Mouse (Mus musculus) B cell, adult 2 months (primary cell): ENCODE data around the gene Tmem121.
A peak's percentile ranks its signal among the peaks of the same experiment; 100 is the strongest.

Source experiments
- DNase-seq, 2 experiments: peaks; one replicate each; pipeline ENCODE4 v3.0.0; 2022

Tmem121 gene

DNA sequence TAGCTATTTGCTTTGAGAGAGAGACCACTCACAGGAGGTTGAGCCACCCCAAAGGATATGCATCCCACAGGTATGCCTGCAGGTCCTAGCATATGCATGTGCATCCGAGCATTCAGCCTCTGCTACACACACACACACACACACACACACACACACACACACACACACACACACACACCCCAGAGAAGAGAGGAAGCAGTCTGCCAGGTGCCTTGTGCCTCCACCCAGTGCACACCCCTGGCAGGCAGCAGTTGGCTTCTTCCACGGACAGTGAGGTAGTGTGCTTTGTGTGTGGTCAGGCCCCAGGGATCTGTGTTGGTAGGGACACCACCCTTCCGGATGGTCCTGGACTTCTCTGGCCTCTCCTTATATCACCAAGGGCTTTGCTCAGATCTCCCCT lies 35.8 kb upstream of the Tmem121 start:
- peak; percentile 59 to 61 for DNase-seq

DNA sequence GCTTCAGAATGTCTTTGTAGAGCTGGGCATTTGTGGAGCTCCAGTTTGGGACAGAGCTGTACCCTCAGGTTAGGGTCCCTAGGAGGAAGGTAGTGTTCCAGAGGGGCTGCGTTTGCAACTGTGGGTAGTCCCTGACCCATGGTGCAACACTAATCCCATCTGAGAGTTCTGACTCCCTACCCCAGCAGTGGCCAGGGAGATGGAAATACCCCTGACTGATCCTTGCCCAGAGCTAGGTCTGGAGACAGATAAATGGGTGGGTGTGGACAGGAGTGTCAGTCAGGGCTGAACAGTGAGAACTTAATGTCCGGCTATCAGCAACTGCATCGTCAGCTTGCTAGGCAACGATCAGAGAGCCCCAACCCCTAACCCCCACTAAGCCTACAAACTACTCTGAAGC lies 35.1 kb upstream of the Tmem121 start:
- DNase-seq: peak in 1 of 2 experiments; percentile 7

DNA sequence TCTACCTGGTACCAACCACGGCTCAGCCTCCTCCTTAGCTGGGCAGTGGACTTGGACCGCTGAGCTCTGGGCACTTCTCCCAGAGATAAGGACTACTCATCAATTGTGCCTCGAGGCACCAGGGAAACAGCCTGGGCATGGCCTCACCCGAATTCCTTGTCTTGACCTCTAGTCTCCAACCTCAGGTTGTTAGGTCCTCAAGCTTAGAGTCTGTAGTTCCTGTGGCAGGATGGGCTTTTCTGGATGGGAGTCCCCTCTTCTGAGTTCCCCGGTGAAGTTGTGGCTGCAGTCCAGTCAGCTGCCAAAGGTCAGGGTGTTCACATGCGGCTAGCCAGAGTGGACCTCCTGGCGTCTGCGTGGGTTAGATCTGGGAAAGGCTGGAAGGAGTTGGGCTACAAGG lies 34.7 kb upstream of the Tmem121 start:
- peak; percentile 13 to 24 for DNase-seq

DNA sequence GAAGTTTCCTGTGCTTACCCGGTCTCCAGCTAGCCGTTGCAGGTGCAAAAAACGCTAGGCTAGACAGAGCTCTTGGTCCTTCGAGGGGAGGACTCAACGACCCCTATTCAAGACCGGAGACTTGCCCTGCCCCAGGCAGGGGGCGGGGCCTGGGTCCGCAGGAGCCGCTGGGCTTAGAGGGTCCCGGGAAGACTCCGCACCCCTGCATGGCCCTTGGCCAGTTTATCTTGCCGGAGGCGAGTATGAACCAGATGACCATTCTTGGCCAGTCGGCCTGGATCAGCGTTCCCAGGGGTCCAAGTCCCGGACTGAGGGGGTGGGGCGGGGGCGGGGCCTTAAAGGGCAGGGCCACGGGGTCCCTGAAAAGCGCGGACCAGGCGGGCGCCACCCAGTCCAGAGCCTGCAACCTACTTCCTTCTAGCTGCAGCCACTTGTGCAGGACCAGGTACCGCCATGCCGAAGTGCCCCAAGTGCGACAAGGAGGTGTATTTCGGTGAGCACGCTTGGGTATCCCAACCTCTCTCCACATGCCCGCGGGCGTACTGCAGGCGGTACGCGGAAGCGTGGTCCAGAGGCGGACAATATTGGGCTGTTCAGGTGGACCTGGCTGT lies 34.0 kb upstream of the Tmem121 start:
- peak; percentile 64 to 68 for DNase-seq

DNA sequence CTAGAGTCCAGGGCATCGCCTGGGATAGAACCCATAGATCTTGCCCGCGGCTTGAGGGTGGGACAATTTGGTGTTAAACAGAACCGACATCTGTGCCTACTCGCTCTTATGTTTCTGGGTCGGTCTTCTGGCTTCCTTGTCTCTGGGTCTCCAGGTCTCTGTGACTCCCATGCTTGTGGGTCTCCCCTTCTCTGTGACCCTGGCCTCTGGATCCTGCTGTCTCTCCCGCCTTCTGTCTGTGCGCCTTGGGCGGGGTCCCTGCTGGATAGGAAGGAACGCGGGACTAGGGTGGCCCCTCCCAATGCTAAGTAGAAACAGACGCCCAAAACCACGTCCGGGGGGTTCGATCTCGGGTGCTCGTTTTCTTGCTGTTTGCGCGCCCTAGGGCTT lies 33.5 kb upstream of the Tmem121 start:
- peak; percentile 58 to 61 for DNase-seq

DNA sequence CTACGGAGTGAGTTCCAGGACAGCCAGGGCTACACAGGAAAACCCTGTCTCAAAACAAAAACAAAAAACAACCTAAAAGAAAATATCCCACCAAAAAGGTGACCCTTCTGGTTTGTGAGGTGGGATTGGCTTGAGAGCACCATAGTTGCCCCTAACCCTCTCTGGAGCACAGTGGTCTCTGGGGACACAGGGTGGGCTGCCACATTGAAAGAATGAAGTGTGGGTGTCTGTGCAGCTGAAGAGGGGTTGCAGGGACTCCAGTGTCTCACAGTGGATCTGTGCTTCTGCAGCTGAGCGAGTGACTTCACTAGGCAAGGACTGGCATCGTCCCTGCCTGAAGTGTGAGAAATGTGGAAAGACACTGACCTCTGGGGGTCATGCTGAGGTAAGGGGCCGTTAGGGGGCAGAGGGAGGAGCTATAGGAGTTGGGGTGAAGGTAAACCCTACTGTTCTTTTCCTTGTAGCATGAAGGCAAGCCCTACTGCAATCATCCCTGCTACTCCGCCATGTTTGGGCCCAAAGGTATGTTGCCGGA lies 32.7 kb upstream of the Tmem121 start:
- peak in 1 of 2 experiments; percentile 5 for DNase-seq

DNA sequence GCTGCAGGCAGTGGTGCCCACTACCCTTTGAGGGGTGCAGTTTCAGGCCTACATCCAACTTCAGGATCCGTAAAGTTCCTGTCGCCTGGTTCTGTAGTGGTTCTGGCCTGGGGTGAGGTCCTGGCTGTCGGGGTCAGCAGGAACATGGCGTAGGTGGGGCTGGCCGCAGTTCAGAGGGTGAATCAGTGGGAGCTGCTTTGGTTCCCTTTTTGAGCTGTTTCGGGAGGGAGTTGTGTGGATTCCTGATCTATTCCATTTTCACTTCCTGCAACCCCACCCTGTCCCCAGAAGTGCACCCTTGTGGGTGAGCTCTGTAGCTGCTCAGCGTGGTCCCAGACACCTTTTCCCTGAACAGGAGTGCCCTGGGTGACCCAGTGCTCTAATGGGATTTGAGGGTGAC lies 31.8 kb upstream of the Tmem121 start:
- peak; percentile 5 to 7 for DNase-seq

DNA sequence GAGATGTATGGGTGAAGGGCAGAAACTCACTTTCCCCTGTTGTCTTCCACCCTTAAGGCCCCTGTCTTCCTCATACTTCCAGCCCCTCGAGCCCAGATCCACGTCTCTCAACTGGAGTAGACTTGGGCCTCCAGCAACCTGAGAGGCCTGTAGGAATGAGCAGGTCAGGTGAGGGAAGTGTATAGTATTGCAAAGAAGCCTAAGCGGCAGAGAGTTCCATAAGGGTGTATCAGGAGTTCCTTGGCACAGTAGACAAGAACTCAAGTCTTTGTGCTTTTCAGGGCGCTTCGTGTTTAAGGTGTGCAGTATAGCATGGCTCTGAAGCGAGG lies 31.0 kb upstream of the Tmem121 start:
- no peak for DNase-seq

DNA sequence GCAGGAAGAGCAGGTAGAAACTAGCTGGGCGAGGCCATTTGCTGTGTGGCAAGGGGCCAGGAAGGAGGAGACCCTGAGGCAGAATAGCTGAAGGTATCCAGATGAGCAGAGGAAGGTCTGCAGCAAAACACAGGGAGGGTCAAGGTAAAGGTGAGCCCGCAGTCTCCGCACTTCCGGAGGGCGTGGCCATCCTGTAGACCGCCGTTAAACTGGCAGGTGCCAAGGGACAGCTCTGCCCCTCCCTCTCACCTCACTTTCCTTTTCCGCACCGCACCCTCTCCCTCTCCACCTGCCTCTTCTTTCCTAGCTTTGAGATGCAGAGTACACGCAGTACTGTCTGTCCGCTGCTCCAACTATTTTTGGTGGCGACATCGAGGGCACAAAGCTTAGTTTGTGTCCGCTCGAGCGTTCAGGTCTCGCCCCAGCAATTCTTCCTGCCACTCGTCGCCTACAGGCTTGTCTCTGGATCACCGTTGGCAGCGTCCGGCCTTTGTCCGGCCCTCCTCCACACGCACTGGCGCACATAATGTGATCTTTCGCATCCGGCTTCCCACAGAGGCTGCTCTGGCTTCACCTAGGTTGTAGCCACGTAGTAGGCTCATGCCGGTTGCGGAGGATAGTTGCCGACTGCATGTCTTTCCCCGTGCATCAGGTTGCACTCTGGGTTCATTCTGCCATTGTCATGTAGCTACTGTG lies 30.5 kb upstream of the Tmem121 start:
- DNase-seq: peak; percentile 64 to 66

DNA sequence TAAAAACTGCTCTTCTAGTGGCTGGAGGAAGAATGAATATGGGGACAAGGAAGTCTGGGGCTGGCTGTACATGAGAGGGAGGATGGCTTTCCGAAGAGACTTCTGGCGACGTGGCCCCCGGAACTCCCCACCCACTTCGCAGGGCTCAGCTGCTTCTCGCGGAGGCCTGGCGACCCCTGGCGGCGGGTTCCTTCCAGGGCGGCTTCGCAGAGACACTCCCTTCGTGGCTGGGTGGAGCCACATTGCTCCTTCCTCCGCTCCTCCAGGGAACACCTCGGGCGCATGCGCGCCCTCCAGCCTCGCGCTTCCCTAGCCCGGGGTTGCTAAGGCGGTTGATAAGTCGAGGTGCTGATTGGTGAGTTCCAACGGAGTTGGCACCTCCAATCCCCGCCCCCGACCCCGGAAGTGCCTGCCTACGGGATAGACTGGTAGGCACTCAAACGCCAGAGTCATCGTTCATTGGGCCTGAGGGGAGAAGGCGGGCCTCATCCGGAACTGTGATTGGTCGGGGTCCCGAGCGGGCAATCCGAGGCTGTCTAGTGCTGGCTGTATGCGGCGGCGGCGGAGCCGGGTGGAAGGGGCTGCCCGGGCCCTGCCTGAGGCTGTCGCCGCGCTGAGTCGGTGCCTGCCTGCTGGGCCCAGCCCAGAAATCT lies 29.7 kb upstream of the Tmem121 start, which contains the start of gene Tedc1:
Gene Tedc1 (plus strand): TSS at position 535 of the 653 bp plus-strand sequence.
- DNase-seq: peak; percentile 99

DNA sequence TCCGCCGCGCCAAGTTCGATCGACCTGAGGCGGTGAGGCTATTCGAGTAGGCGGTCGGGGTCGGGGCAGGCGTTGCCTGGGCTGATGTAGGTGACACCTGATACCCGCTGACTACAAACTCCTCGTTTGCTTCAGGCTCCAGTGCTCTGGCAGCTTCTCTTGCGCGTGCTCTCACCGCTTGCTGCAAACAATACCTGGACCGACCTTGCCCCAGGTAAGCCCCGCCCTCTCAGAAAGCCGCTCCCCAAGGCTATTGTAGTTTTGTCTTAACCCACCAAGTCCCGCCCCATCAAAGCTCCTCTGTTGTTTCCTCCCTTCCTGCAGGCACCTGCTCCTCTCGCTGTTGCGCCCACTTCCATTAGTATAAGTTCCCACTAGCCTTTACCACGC lies 29.2 kb upstream of the Tmem121 start:
- no peak for DNase-seq

DNA sequence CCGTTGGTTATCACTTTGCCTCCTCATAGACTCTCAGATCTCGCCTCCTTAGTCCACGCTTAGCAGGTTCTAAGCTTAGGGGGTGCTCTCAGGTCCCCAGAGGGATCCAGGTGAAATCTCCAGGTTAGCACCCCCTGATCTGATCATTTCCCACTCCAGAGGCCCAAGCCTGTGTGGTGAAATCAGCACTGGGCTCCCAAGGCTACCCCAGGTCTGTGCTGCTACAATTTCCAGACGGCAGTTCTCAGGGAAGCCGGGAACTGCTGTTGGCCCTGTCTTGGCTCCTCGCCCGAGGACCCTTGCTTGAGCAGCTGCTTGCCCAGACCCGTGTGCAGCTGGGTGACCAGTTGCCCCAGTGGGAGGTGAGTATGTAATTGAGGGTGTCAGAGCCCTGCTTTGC lies 28.7 kb upstream of the Tmem121 start:
- no peak for DNase-seq

DNA sequence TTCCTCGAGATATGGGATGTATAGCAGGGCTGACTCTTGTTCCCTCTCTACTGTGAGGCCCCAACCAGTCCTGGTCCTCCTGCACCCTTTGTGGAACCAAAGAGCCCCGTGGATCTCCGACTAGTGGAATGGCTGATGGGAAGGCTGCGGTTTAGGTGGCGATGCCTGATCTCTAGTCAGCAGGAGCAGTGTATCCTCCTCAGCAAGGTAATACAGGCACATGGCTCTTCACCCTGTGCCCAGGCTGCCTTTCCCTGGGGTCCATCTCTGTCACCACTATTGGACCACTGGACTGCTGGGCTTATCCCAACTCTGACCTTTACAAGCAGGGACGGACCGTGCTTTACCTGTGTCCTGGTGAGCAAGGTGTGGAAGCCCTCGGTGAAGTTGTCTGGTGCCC lies 28.2 kb upstream of the Tmem121 start:
- DNase-seq: no peak

DNA sequence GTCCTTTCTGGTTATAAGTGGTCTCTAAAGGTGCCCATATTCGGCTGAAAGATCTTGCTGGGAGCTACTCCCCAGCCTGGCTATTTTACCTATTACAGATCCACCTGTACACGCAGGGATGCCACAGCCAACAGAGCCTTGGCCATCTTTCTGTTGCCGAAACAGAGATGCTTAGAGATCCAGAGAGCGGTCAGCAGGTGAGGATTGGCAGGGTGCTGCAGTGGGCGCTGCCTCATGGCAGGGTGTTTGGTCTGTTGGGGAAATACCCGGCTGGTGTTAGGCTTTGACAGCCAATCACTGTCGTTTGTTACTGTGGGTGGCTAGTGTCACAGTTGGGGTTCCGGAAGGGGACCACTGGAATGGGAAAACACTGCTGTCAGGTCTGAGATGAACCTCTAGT lies 27.8 kb upstream of the Tmem121 start:
- no peak for DNase-seq

DNA sequence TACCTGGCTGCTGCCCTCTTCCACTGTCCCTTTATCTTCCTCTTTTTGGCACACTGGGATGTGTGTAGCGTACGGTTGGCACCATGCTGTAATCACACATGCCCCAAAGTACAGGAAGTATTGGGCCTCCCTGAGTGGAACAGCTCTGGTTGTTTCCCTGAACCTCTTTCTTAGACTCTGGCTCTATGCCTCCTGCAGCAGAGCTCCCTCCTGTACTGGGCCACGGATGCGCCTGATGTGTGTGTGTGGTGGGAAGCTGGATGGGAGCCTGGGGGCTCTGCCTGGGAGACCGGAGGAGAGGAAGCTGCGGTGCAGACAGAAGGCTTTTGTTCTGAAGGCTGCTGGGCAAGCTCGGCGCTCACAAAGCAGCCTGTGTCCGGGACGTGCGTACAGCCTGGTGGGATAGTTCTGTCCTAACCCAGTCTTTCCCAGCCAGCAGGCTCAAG lies 22.1 kb upstream of the Tmem121 start:
- DNase-seq: no peak

DNA sequence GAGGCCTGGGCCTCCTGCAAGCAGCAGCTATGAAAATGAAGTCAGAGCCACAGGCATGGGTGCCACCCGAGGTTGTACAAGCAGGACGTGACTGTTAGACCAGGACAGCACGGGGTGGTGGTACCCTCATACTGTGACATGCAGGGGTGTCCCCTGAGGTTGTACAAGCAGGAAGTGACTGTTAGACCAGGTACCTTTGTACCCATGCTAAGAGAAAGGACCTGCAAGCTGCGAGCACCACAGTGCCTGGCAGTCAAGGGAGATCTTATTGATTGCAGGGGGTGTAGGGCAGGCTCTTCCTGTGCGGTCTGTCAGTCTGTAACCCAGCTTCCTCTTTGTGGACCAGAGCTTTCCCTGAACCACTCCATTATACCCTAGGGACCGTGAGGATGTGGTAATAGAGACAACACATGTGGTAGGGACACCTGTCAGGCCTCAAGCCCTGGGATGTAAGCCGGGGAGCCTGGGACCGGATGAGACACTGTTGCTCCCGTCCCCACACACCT lies 17.6 kb upstream of the Tmem121 start:
- DNase-seq: peak; percentile 78 to 82

DNA sequence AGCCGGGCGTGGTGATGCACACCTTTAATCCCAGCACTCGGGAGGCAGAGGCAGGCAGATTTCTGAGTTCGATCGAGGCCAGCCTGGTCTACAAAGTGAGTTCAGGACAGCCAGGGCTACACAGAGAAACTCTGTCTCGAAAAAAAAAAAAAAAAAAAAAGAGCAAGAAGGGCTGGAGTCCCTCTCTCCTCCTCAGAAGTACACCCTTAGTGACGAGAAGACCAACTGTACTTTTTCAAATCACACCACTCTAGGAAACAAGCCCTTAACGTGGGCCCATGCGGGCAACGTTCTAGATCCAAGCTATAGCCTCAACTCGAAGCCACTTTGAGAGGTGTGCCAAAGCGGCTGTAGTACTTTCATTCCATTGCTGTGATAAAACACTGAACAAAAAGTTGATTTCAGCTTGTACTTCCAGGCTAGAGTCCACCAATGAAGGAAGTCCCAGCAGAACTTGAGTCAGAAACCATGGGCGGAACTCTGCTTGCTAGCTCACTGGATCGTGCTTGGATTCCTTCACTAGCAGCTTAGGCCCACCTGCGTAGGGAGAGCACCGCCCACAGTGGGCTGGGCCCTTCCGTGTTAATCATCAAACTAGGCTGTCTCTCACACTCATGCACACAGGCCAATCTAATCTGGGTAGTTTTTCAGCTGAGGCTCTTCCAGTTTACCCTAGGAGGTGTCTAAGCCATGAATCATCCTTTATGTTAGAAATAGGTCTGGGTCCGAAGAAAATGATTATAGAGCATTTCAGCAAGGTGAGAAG lies 8.6 kb upstream of the Tmem121 start:
- no peak for DNase-seq

DNA sequence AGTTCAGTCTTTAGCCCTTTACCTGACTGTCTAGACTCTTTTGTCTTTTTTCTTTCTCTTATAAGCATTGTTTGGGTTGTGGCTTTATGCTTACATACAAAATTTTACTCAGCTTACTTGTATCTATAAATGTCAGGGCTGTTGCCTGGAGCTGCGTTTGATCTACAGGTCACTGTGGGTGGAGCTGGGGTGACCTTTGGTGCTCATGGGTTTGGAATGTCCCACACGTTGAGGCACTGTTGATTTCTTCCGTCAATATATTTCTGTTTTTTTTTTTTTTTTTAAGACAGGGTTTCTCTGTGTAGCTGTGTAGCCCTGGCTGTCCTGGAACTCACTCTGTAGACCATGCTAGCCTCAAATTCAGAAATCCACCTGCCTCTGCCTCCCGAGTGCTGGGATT lies 4.7 kb upstream of the Tmem121 start:
- DNase-seq: no peak

DNA sequence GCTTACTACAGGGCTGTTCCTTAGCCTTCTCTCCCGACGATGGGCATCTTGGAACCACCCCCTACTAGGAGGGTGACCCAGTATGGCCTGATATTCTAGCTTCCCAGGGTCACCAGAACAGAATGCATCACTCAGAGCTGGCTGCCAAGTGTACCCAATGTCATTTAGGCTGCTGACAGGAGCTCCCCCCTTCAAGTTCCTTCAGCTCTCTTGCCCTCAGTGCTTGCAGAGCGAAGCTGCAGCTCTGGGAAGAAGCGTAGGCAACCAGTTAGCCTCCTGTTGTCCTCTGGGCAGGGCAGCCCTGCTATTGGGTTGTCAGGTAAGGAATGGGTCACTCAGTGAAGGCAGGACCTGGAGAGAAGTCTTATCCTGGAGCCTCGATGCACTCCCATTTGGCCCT lies 785 bp upstream of the Tmem121 start:
- DNase-seq: no peak

DNA sequence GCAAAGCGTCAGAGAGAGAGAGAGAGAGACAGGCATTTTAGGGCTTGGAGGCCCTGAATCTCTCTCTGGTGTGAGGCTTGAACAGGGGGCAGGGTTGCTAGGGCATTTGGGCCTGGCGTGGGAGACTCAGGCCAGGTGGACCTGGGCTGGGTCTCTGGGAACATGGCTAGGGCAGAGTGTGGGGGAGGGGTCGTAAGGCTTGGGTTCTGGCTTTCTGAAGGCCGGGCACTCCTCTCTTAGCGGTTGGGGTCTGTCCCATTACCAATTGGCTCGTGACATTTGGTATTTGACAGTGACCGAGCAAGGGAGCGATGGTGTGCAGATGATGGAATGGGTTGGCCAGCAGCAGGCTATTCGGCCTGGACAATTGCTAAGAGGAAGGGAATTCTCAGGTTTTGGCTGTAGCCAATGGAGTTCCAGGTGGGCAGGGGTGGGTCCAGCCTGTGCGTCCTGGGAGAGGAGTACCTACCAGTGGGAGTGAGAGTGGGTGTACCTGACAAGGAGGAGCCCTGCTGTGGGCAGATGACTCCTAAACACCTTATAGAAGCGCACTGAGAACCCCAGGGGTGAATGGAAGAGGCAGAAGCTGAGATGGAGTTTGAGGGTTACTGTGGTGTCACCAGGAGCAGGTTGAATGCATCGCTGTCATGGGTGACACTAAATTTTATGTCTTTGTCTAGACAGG lies 738 bp downstream of the Tmem121 start:
- no peak for DNase-seq

DNA sequence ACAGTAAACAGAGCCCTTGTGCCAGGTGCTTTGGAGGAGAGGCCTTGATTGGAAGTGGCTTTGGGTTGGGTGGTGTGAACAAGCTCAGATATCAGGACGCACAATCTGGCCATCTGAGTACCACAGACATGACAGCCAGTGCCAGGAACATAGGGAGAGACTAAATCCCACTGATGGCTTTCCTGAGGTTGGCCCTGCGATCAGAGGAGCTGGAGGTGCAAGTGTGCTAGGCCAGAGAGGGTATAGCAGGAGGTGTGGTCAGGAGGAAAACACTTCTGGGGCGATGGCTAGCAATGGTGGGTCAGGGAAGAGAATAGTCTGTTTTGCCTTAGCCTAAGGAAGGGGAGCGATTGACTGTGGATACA lies 1.3 kb downstream of the Tmem121 start:
- DNase-seq: no peak

DNA sequence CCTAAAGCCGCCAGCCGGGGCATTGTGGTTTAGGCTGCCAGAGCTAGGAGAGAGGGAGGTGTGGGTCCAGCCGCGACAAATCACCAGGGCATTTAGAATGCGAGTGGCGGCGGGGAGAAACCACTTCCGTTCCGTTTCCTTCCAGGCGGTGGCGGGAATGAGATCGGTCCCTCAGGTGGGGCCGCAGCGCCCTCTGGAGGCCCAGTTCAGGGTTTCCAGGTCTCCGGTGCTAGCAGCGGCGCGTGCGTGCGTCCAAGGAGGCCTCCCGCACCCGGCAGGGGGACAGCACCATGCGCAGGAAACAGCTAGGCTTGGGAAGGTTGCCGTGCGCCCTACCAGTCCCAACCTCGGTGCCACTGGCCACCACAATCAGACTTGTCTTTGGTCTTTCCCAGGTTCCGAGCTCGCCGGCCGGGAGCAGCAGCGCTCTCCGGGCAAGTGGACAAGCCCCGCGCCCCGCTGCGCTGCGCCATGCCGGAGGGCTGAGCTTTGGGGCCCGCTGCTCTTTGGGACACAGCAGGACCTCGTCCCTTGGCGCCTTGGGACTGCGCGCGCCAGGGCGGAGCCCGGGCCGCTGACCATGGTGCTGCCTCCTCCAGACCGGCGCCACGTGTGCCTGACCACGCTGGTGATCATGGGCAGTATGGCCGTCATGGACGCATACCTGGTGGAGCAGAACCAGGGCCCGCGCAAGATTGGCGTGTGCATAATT lies 2.0 kb downstream of the Tmem121 start:
- DNase-seq: peak; percentile 88
